Mouse (Mus musculus) small intestine, adult 2 months (tissue): ENCODE measurements around the gene Prtg.

Experiments
- CTCF ChIP-seq: fragments of 200-500 bp; IDR thresholded peaks from 2 replicates; pipeline ENCODE4 v1.5.1; 2012; ENCODE audit warnings: low read depth, mild to moderate bottlenecking, control low read depth, inconsistent platforms, low read length, moderate library complexity, mixed read lengths; ENCODE audit not compliant: insufficient replicate concordance, insufficient read length; ENCODE audit errors: extremely low read depth
- POLR2A ChIP-seq: fragments of 200-500 bp; IDR thresholded peaks from 2 replicates; pipeline ENCODE4 v1.6.1; 2012; ENCODE audit warnings: low read depth, mild to moderate bottlenecking, control low read depth, inconsistent platforms, low read length, moderate library complexity

GRCm38 (mm10) chr9:72911381-72911780 is 104.7 kb downstream of the Prtg start:
- TF ChIP-seq POLR2A (no peak), CTCF (no peak)
